Mouse (Mus musculus) lung, postnatal 0 days (tissue): ENCODE data around the gene Spaca1. TPM values are rescaled to one million over a fixed set of nuclear protein-coding genes. Genes with fewer than 3 reads are reported as not detected.

ENCODE experiments used
- ATAC-seq: fragments of 200-750 bp; cut with Nextera tagmentation; 2 replicates; pipeline ENCODE4 v1.8.0; 2017; ENCODE audit warnings: moderate library complexity
- DNase-seq: peaks from one replicate; pipeline ENCODE4 v3.0.0-alpha.2; 2016; ENCODE audit warnings: low spot score
- H3K27ac ChIP-seq: fragments of 300-500 bp; sonication (generic); 2 replicates; pipeline ENCODE4 v1.5.1; 2014; ENCODE audit warnings: antibody characterized with exemption, mild to moderate bottlenecking, low read length, mixed read lengths
- H3K27me3 ChIP-seq: fragments of 300-500 bp; sonication (generic); replicated peaks from 2 replicates; pipeline ENCODE4 v1.6.1; 2014; ENCODE audit warnings: low read length, mixed read lengths; ENCODE audit not compliant: insufficient read depth
- H3K36me3 ChIP-seq: fragments of 300-500 bp; sonication (generic); 2 replicates; pipeline ENCODE4 v1.6.1; 2014; ENCODE audit warnings: low read length, mixed read lengths; ENCODE audit not compliant: insufficient read depth
- H3K4me1 ChIP-seq: fragments of 300-500 bp; sonication (generic); 2 replicates; pipeline ENCODE4 v1.6.1; 2014; ENCODE audit warnings: antibody characterized with exemption, low read depth, low read length, mixed read lengths; ENCODE audit not compliant: insufficient read depth
- H3K4me2 ChIP-seq: fragments of 300-500 bp; sonication (generic); replicated peaks from 2 replicates; pipeline ENCODE4 v1.6.1; 2014; ENCODE audit warnings: low read depth, mild to moderate bottlenecking, low read length, moderate library complexity, mixed read lengths
- H3K4me3 ChIP-seq: fragments of 300-500 bp; sonication (generic); 2 replicates; pipeline ENCODE4 v1.5.1; 2014; ENCODE audit warnings: low read depth, low read length
- H3K9ac ChIP-seq: fragments of 300-500 bp; sonication (generic); replicated peaks from 2 replicates; pipeline ENCODE4 v1.6.1; 2014; ENCODE audit warnings: low read depth, mild to moderate bottlenecking
- H3K9me3 ChIP-seq: fragments of 300-500 bp; sonication (generic); 2 replicates; pipeline ENCODE4 v1.6.1; 2016; ENCODE audit warnings: low read length, mixed read lengths
- CTCF ChIP-seq: IDR thresholded peaks from 2 replicates; pipeline ENCODE4 v1.5.1; 2016; ENCODE audit warnings: antibody characterized with exemption, mild to moderate bottlenecking
- EP300 ChIP-seq: IDR thresholded peaks from 2 replicates; pipeline ENCODE4 v1.6.1; 2016; ENCODE audit warnings: antibody characterized with exemption, mild to moderate bottlenecking, control low read depth
- WGBS: fragments of 180-500 bp; shearing (Covaris S2); extraction: QIAGEN DNeasy Blood & Tissue Kit; methylation state at CpG from one replicate; pipeline ENCODE4 v1.1.7; 2014; 5-methylcytosine and 5-hydroxymethylcytosine counted together
- polyA plus RNA-seq: library from polyadenylated mRNA; unstranded; fragments of >200 nt; fragmentation: Nextera tagmentation; extraction: Ambion mirVana; gene quantifications from 2 replicates; pipeline ENCODE4 v1.2.1, GENCODE M21; 2015

Spaca1 gene
- polyA plus RNA-seq, 1 experiment from 2014 or later: 0.86 TPM

GRCm38 (mm10) chr4:33996382-33996781, 53.6 kb downstream of the Spaca1 start:
- DNase-seq (no peak), ATAC-seq (no peak)
- Histone ChIP-seq H3K27ac (no peak overlapping the region), H3K4me1 (no peaks in the 10 kb centered on the region), H3K36me3 (no peaks in the 10 kb centered on the region), H3K9ac (no peak overlapping the region), H3K27me3 (no peaks in the 10 kb centered on the region), H3K9me3 (no peaks in the 10 kb centered on the region), H3K4me2 (no peak overlapping the region), H3K4me3 (no peak overlapping the region)
- TF ChIP-seq EP300 (no peak), CTCF (no peak)

- DNase-seq: no peak
- Histone ChIP-seq H3K9ac (no peak overlapping the region), H3K4me1 (no peaks in the 10 kb centered on the region), H3K36me3 (no peaks in the 10 kb centered on the region), H3K27me3 (no peaks in the 10 kb centered on the region), H3K4me2 (no peak overlapping the region), H3K4me3 (no peak overlapping the region), H3K27ac (no peak overlapping the region), H3K9me3 (no peaks in the 10 kb centered on the region)
- WGBS: 36% methylated on average over 2 of the region's 3 CpGs
- ATAC-seq: no peak
- no peak for TF ChIP-seq CTCF
- TF ChIP-seq EP300: no peak
These were observed 57.3 kb downstream of the Spaca1 start for GRCm38 (mm10) chr4:33992687-33993086.

- 58% methylated on average over 5 of the region's 5 CpGs for WGBS
- TF ChIP-seq CTCF: no peak
- no peak for TF ChIP-seq EP300
These were observed 61.4 kb downstream of the Spaca1 start for GRCm38 (mm10) chr4:33988466-33989089.

More at GRCm38 (mm10) chr4:33988466-33989089, 61.4 kb downstream of the Spaca1 start:
- Histone ChIP-seq H3K27me3 (no peaks in the 10 kb centered on the region), H3K4me2 (no peak overlapping the region), H3K4me3 (no peak overlapping the region), H3K27ac (no peak overlapping the region), H3K9me3 (no peaks in the 10 kb centered on the region), H3K36me3 (no peaks in the 10 kb centered on the region), H3K4me1 (no peaks in the 10 kb centered on the region), H3K9ac (no peak overlapping the region)
- DNase-seq (no peak), ATAC-seq (no peak)

Other genes starting within 250 kb of the Spaca1 start
- 0.25 and 0.30 TPM in 2 replicates for gene Cnr1, start 125.6 kb downstream of the Spaca1 start, polyA plus RNA-seq